Mouse (Mus musculus): ENCODE results near the gene Syn2.

DNA sequence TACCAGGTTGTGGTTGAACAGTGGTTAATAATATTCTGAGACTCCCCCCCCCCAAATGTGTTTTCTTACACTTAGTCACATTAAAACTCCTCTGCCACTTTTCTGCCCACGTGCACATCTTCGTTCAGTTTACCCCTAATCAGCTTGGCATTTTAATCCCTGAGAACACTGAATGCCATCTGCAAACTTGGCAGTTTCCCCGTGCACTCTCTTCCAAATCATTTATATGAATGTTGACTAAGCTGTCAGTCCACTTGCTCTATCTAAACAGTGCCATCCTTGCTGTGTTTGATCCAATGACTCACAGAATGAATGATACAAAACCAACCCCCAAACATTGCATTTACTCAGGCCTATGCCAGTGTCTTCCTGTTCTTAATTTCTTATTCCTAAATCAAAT is 90.8 kb downstream of the Syn2 start:
- no peak for TF ChIP-seq CTCF (IDR thresholded peaks at IDR 0.05; ENCODE audit: control insufficient read depth, insufficient read depth, low read length)
- no peak for TF ChIP-seq POLR2A (IDR thresholded peaks at IDR 0.05; ENCODE audit: borderline replicate concordance, control insufficient read depth, low read depth, low read length)

Data from bone marrow, adult 2 months (tissue).